Mouse (Mus musculus): ENCODE data around the gene Cldn20. TPM values are rescaled to one million over a fixed set of nuclear protein-coding genes. Genes with fewer than 3 reads are reported as not detected.

The Cldn20 gene
- total and polyA plus RNA-seq, 2 experiments from 2014 or later: not detected

- Histone ChIP-seq H3K9ac (replicated peaks; ENCODE audit: low read depth, low read length) (no peak overlapping the region), H3K4me2 (ENCODE audit: low read depth, low read length) (no peak overlapping the region), H3K27me3 (ENCODE audit: control insufficient read depth, insufficient read depth, low read length) (no peaks in the 10 kb centered on the region), H3K27ac (ENCODE audit: low read depth) (no peak overlapping the region), H3K36me3 (replicated peaks; ENCODE audit: control insufficient read depth, insufficient read depth, low read length) (no peaks in the 10 kb centered on the region), H3K4me3 (ENCODE audit: low read depth, low read length) (no peak overlapping the region), H3K4me1 (ENCODE audit: control insufficient read depth, insufficient read depth) (no peaks in the 10 kb centered on the region), H3K9me3 (replicated peaks; ENCODE audit: control insufficient read depth, low read length) (no peaks in the 10 kb centered on the region)
- TF ChIP-seq CTCF (IDR thresholded peaks at IDR 0.05; ENCODE audit: low read depth) (no peak), EP300 (IDR thresholded peaks at IDR 0.05; ENCODE audit: low read depth) (no peak)
- WGBS: 86% methylated on average over 3 of the region's 3 CpGs
- DNase-seq (ENCODE audit: low spot score): no peak
- ATAC-seq (ENCODE audit: insufficient read depth, low read depth): no peak
Observed at GRCm38 (mm10) chr17:3498580-3498979, 33.8 kb upstream of the Cldn20 start.

- Histone ChIP-seq H3K4me1 (ENCODE audit: control insufficient read depth, insufficient read depth) (no peaks in the 10 kb centered on the region), H3K27ac (ENCODE audit: low read depth) (no peak overlapping the region), H3K4me3 (ENCODE audit: low read depth, low read length) (no peak overlapping the region), H3K27me3 (ENCODE audit: control insufficient read depth, insufficient read depth, low read length) (no peaks in the 10 kb centered on the region), H3K9ac (replicated peaks; ENCODE audit: low read depth, low read length) (no peak overlapping the region), H3K4me2 (ENCODE audit: low read depth, low read length) (no peak overlapping the region), H3K36me3 (replicated peaks; ENCODE audit: control insufficient read depth, insufficient read depth, low read length) (no peaks in the 10 kb centered on the region), H3K9me3 (replicated peaks; ENCODE audit: control insufficient read depth, low read length) (no peaks in the 10 kb centered on the region)
- TF ChIP-seq EP300 (IDR thresholded peaks at IDR 0.05; ENCODE audit: low read depth): no peak
- TF ChIP-seq CTCF (IDR thresholded peaks at IDR 0.05; ENCODE audit: low read depth): no peak
- DNase-seq (ENCODE audit: low spot score) (no peak), ATAC-seq (ENCODE audit: insufficient read depth, low read depth) (no peak)
- 89% methylated on average over 8 of the region's 8 CpGs for WGBS
Observed at GRCm38 (mm10) chr17:3499468-3499867, 32.9 kb upstream of the Cldn20 start.

- DNase-seq (ENCODE audit: low spot score) (no peak), ATAC-seq (ENCODE audit: insufficient read depth, low read depth) (no peak)
- no peak overlapping the region for H3K4me3 ChIP-seq (ENCODE audit: low read depth, low read length)
- H3K27me3 ChIP-seq (ENCODE audit: control insufficient read depth, insufficient read depth, low read length): no peaks in the 10 kb centered on the region
- no peak for TF ChIP-seq EP300 (IDR thresholded peaks at IDR 0.05; ENCODE audit: low read depth)
- no peak for TF ChIP-seq CTCF (IDR thresholded peaks at IDR 0.05; ENCODE audit: low read depth)
- H3K9ac ChIP-seq (replicated peaks; ENCODE audit: low read depth, low read length): no peak overlapping the region
- no peaks in the 10 kb centered on the region for H3K36me3 ChIP-seq (replicated peaks; ENCODE audit: control insufficient read depth, insufficient read depth, low read length)
- H3K4me2 ChIP-seq (ENCODE audit: low read depth, low read length): no peak overlapping the region
- no peak overlapping the region for H3K27ac ChIP-seq (ENCODE audit: low read depth)
- H3K4me1 ChIP-seq (ENCODE audit: control insufficient read depth, insufficient read depth): no peaks in the 10 kb centered on the region
- 77% methylated on average over 6 of the region's 6 CpGs for WGBS
- no peaks in the 10 kb centered on the region for H3K9me3 ChIP-seq (replicated peaks; ENCODE audit: control insufficient read depth, low read length)
Observed at GRCm38 (mm10) chr17:3500076-3500475, 32.3 kb upstream of the Cldn20 start.

GRCm38 (mm10) chr17:3500936-3501335 is 31.4 kb upstream of the Cldn20 start:
- 77% methylated on average over 4 of the region's 4 CpGs for WGBS

GRCm38 (mm10) chr17:3505711-3506110 is 26.6 kb upstream of the Cldn20 start:
- Histone ChIP-seq H3K4me1 (ENCODE audit: control insufficient read depth, insufficient read depth) (no peaks in the 10 kb centered on the region), H3K9ac (replicated peaks; ENCODE audit: low read depth, low read length) (no peak overlapping the region), H3K27ac (ENCODE audit: low read depth) (no peak overlapping the region), H3K36me3 (replicated peaks; ENCODE audit: control insufficient read depth, insufficient read depth, low read length) (no peaks in the 10 kb centered on the region), H3K9me3 (replicated peaks; ENCODE audit: control insufficient read depth, low read length) (no peaks in the 10 kb centered on the region), H3K4me3 (ENCODE audit: low read depth, low read length) (no peak overlapping the region), H3K4me2 (ENCODE audit: low read depth, low read length) (no peak overlapping the region), H3K27me3 (ENCODE audit: control insufficient read depth, insufficient read depth, low read length) (no peaks in the 10 kb centered on the region)
- WGBS: 83% methylated on average over 1 of the region's 1 CpGs
- TF ChIP-seq EP300 (IDR thresholded peaks at IDR 0.05; ENCODE audit: low read depth) (no peak), CTCF (IDR thresholded peaks at IDR 0.05; ENCODE audit: low read depth) (no peak)
- ATAC-seq (ENCODE audit: insufficient read depth, low read depth) (no peak), DNase-seq (ENCODE audit: low spot score) (no peak)

More at GRCm38 (mm10) chr17:3500936-3501335, 31.4 kb upstream of the Cldn20 start:
- H3K27ac ChIP-seq (ENCODE audit: low read depth): no peak overlapping the region
- DNase-seq (ENCODE audit: low spot score): no peak
- no peak overlapping the region for H3K9ac ChIP-seq (replicated peaks; ENCODE audit: low read depth, low read length)
- no peaks in the 10 kb centered on the region for H3K36me3 ChIP-seq (replicated peaks; ENCODE audit: control insufficient read depth, insufficient read depth, low read length)
- ATAC-seq (ENCODE audit: insufficient read depth, low read depth): no peak
- H3K4me3 ChIP-seq (ENCODE audit: low read depth, low read length): no peak overlapping the region
- no peaks in the 10 kb centered on the region for H3K27me3 ChIP-seq (ENCODE audit: control insufficient read depth, insufficient read depth, low read length)
- H3K9me3 ChIP-seq (replicated peaks; ENCODE audit: control insufficient read depth, low read length): no peaks in the 10 kb centered on the region
- TF ChIP-seq CTCF (IDR thresholded peaks at IDR 0.05; ENCODE audit: low read depth) (no peak), EP300 (IDR thresholded peaks at IDR 0.05; ENCODE audit: low read depth) (no peak)
- H3K4me2 ChIP-seq (ENCODE audit: low read depth, low read length): no peak overlapping the region
- H3K4me1 ChIP-seq (ENCODE audit: control insufficient read depth, insufficient read depth): no peaks in the 10 kb centered on the region

GRCm38 (mm10) chr17:3506508-3506907 is 25.8 kb upstream of the Cldn20 start:
- Histone ChIP-seq H3K4me3 (ENCODE audit: low read depth, low read length) (no peak overlapping the region), H3K27ac (ENCODE audit: low read depth) (no peak overlapping the region), H3K9ac (replicated peaks; ENCODE audit: low read depth, low read length) (no peak overlapping the region), H3K9me3 (replicated peaks; ENCODE audit: control insufficient read depth, low read length) (no peaks in the 10 kb centered on the region), H3K36me3 (replicated peaks; ENCODE audit: control insufficient read depth, insufficient read depth, low read length) (no peaks in the 10 kb centered on the region), H3K4me1 (ENCODE audit: control insufficient read depth, insufficient read depth) (no peaks in the 10 kb centered on the region), H3K27me3 (ENCODE audit: control insufficient read depth, insufficient read depth, low read length) (no peaks in the 10 kb centered on the region), H3K4me2 (ENCODE audit: low read depth, low read length) (no peak overlapping the region)
- ATAC-seq (ENCODE audit: insufficient read depth, low read depth): no peak
- TF ChIP-seq CTCF (IDR thresholded peaks at IDR 0.05; ENCODE audit: low read depth) (no peak), EP300 (IDR thresholded peaks at IDR 0.05; ENCODE audit: low read depth) (no peak)
- WGBS: 87% methylated on average over 8 of the region's 8 CpGs
- DNase-seq (ENCODE audit: low spot score): no peak
